Mouse (Mus musculus): ENCODE data around the gene Gse1. TPM values are rescaled to one million over a fixed set of nuclear protein-coding genes. Genes with fewer than 3 reads are reported as not detected.

Gene Gse1
- polyA plus RNA-seq, 1 experiment from 2014 or later, result 6.4 TPM

GRCm38 (mm10) chr8:120538397-120539240 is 310.4 kb downstream of the Gse1 start:
- Histone ChIP-seq H3K36me3 (ENCODE audit: control insufficient read depth, insufficient read depth) (no peaks in the 10 kb centered on the region), H3K4me1 (replicated peaks; ENCODE audit: control insufficient read depth, insufficient read depth, low read length) (peaks cover 18% of the 10 kb centered on the region), H3K4me2 (replicated peaks; ENCODE audit: low read depth) (peak overlapping the region; percentile 99), H3K27ac (ENCODE audit: low read depth, low read length) (peak overlapping the region; percentile 96), H3K9ac (ENCODE audit: low read depth, low read length) (peak overlapping the region; percentile 53), H3K4me3 (ENCODE audit: low read depth, low read length) (peak overlapping the region; percentile 62), H3K9me3 (ENCODE audit: control insufficient read depth) (no peaks in the 10 kb centered on the region), H3K27me3 (replicated peaks; ENCODE audit: control insufficient read depth, insufficient read depth, low read length) (no peaks in the 10 kb centered on the region)
- ATAC-seq, result peak; percentile 72
- WGBS, result 10% methylated on average over 37 of the region's 37 CpGs
- peak; percentile 58 for TF ChIP-seq CTCF (IDR thresholded peaks at IDR 0.05; ENCODE audit: low read depth)

GRCm38 (mm10) chr8:120539381-120539774 is 311.1 kb downstream of the Gse1 start:
- H3K27me3 ChIP-seq (replicated peaks; ENCODE audit: control insufficient read depth, insufficient read depth, low read length), result no peaks in the 10 kb centered on the region
- 0 out of 2 replicates have a peak, but pooled peaks have one; percentile 8 for TF ChIP-seq CTCF (IDR thresholded peaks at IDR 0.05; ENCODE audit: low read depth)
- H3K9me3 ChIP-seq (ENCODE audit: control insufficient read depth), result no peaks in the 10 kb centered on the region
- H3K36me3 ChIP-seq (ENCODE audit: control insufficient read depth, insufficient read depth), result no peaks in the 10 kb centered on the region
- H3K9ac ChIP-seq (ENCODE audit: low read depth, low read length), result 0 out of 2 replicates have a peak overlapping the region, but pooled peaks have one; percentile 53
- peaks cover 20% of the 10 kb centered on the region for H3K4me1 ChIP-seq (replicated peaks; ENCODE audit: control insufficient read depth, insufficient read depth, low read length)
- no peak overlapping the region for H3K4me3 ChIP-seq (ENCODE audit: low read depth, low read length)
- H3K27ac ChIP-seq (ENCODE audit: low read depth, low read length), result peak overlapping the region; percentile 96
- WGBS, result 35% methylated on average over 6 of the region's 6 CpGs
- ATAC-seq, result no peak
- H3K4me2 ChIP-seq (replicated peaks; ENCODE audit: low read depth), result peak overlapping the region; percentile 99

- peak overlapping the region; percentile 96 for H3K27ac ChIP-seq (ENCODE audit: low read depth, low read length)
- WGBS, result 47% methylated on average over 23 of the region's 23 CpGs
- TF ChIP-seq CTCF (IDR thresholded peaks at IDR 0.05; ENCODE audit: low read depth), result no peak
- no peaks in the 10 kb centered on the region for H3K27me3 ChIP-seq (replicated peaks; ENCODE audit: control insufficient read depth, insufficient read depth, low read length)
- H3K4me1 ChIP-seq (replicated peaks; ENCODE audit: control insufficient read depth, insufficient read depth, low read length), result peaks cover 23% of the 10 kb centered on the region
- no peak for ATAC-seq
- no peaks in the 10 kb centered on the region for H3K36me3 ChIP-seq (ENCODE audit: control insufficient read depth, insufficient read depth)
- H3K9me3 ChIP-seq (ENCODE audit: control insufficient read depth), result no peaks in the 10 kb centered on the region
- H3K9ac ChIP-seq (ENCODE audit: low read depth, low read length), result 0 out of 2 replicates have a peak overlapping the region, but pooled peaks have one; percentile 53
- H3K4me3 ChIP-seq (ENCODE audit: low read depth, low read length), result no peak overlapping the region
- peak overlapping the region; percentile 99 for H3K4me2 ChIP-seq (replicated peaks; ENCODE audit: low read depth)
Observed at GRCm38 (mm10) chr8:120539775-120540625, 311.7 kb downstream of the Gse1 start.

- Histone ChIP-seq H3K27me3 (replicated peaks; ENCODE audit: control insufficient read depth, insufficient read depth, low read length) (no peaks in the 10 kb centered on the region), H3K27ac (ENCODE audit: low read depth, low read length) (peak overlapping the region; percentile 83), H3K4me1 (replicated peaks; ENCODE audit: control insufficient read depth, insufficient read depth, low read length) (peaks cover 21% of the 10 kb centered on the region), H3K9ac (ENCODE audit: low read depth, low read length) (no peak overlapping the region), H3K4me3 (ENCODE audit: low read depth, low read length) (no peak overlapping the region), H3K36me3 (ENCODE audit: control insufficient read depth, insufficient read depth) (no peaks in the 10 kb centered on the region), H3K4me2 (replicated peaks; ENCODE audit: low read depth) (peak overlapping the region; percentile 44; the same call in 1 of the 2 replicates), H3K9me3 (ENCODE audit: control insufficient read depth) (no peaks in the 10 kb centered on the region)
- no peak for ATAC-seq
- WGBS, result 19% methylated on average over 13 of the region's 13 CpGs
- no peak for TF ChIP-seq CTCF (IDR thresholded peaks at IDR 0.05; ENCODE audit: low read depth)
Observed at GRCm38 (mm10) chr8:120542995-120543394, 314.7 kb downstream of the Gse1 start.

GRCm38 (mm10) chr8:120543416-120544055 is 315.3 kb downstream of the Gse1 start:
- Histone ChIP-seq H3K36me3 (ENCODE audit: control insufficient read depth, insufficient read depth) (no peaks in the 10 kb centered on the region), H3K4me1 (replicated peaks; ENCODE audit: control insufficient read depth, insufficient read depth, low read length) (peaks cover 21% of the 10 kb centered on the region), H3K9me3 (ENCODE audit: control insufficient read depth) (no peaks in the 10 kb centered on the region), H3K27me3 (replicated peaks; ENCODE audit: control insufficient read depth, insufficient read depth, low read length) (no peaks in the 10 kb centered on the region), H3K4me3 (ENCODE audit: low read depth, low read length) (no peak overlapping the region), H3K9ac (ENCODE audit: low read depth, low read length) (no peak overlapping the region), H3K27ac (ENCODE audit: low read depth, low read length) (peak overlapping the region; percentile 83), H3K4me2 (replicated peaks; ENCODE audit: low read depth) (peak overlapping the region; percentile 44)
- no peak for TF ChIP-seq CTCF (IDR thresholded peaks at IDR 0.05; ENCODE audit: low read depth)
- no peak for ATAC-seq
- WGBS, result 32% methylated on average over 8 of the region's 8 CpGs
